Mouse (Mus musculus): ENCODE data around the gene Smcp.

DNA sequence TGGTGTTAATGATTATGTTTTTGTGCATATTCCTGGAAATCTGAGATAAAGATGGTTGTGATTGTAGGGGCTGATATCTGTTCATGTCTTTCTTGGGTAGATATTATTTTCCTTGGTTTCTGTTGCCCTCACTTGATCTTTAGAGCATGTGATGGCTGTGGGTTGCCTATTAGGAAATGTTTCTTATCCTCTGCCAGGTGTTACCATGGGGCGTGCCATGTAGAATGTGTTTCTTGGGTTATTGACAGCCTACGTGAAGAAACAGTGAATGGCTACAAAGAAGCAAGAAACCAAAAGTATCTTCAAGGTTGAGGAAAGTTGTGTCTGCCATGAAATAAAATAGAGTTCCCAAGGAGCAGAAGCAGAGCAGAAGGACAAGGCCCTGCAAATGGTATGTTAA is 9.6 kb upstream of the Smcp start:
- TF ChIP-seq EP300 (IDR thresholded peaks at IDR 0.05; ENCODE audit: insufficient read depth, low read depth, low read length) (no peak), CTCF (IDR thresholded peaks at IDR 0.05) (no peak), POLR2A (IDR thresholded peaks at IDR 0.05; ENCODE audit: insufficient read depth, low read depth, low read length) (no peak)
